Mouse (Mus musculus) MEL (cell line): Measurements from ENCODE around the gene Commd7. TPM values are rescaled to one million over a fixed set of nuclear protein-coding genes. Genes with fewer than 3 reads are reported as not detected.

Source experiments
- DNase-seq: peaks from one replicate; pipeline ENCODE4 v3.0.0; 2011; ENCODE audit warnings: low read depth, low spot score
- H3K27ac ChIP-seq: 2 replicates; pipeline ENCODE4 v1.5.1; 2012; ENCODE audit warnings: low read depth, mild to moderate bottlenecking, control low read depth, low read length, moderate library complexity; ENCODE audit not compliant: control insufficient read depth
- H3K27me3 ChIP-seq, 2 experiments: fragments of 150-350 bp in 1 of 2; sonication (generic) in 1 of 2; 2 replicates each; pipeline ENCODE4 v1.6.1; 2012; ENCODE audit warnings: low read length in 2 of 2, mild to moderate bottlenecking in 2 of 2, improper control_type of control experiment in 1 of 2, moderate library complexity in 1 of 2; ENCODE audit not compliant: insufficient read depth in 2 of 2, control insufficient read depth in 1 of 2
- H3K36me3 ChIP-seq, 2 experiments: 2 replicates each; pipeline ENCODE4 v1.6.1; 2012 to 2014; ENCODE audit warnings: low read length in 2 of 2, improper control_type of control experiment in 1 of 2, inconsistent platforms in 1 of 2, mild to moderate bottlenecking in 1 of 2; ENCODE audit not compliant: insufficient read depth in 2 of 2, control insufficient read depth in 1 of 2
- H3K4me1 ChIP-seq, 2 experiments: fragments of 150-350 bp in 1 of 2; sonication (generic) in 1 of 2; 2 replicates each; pipeline ENCODE4 v1.6.1; 2012; ENCODE audit warnings: low read length in 2 of 2, improper control_type of control experiment in 1 of 2, mild to moderate bottlenecking in 1 of 2; ENCODE audit not compliant: insufficient read depth in 2 of 2, control insufficient read depth in 1 of 2
- H3K4me3 ChIP-seq, 2 experiments: fragments of 150-350 bp in 1 of 2; sonication (generic) in 1 of 2; 2 replicates each; pipeline ENCODE4 v1.5.1; 2012; ENCODE audit warnings: low read depth in 2 of 2, low read length in 2 of 2, mild to moderate bottlenecking in 2 of 2, moderate library complexity in 2 of 2, control low read depth in 1 of 2, improper control_type of control experiment in 1 of 2; ENCODE audit not compliant: control insufficient read depth in 1 of 2, insufficient read depth in 1 of 2
- H3K79me2 ChIP-seq: 2 replicates; pipeline ENCODE4 v1.6.1; 2012; ENCODE audit warnings: mild to moderate bottlenecking, low read length, moderate library complexity; ENCODE audit not compliant: control insufficient read depth, poor library complexity, insufficient read depth
- H3K9ac ChIP-seq: 2 replicates; pipeline ENCODE4 v1.6.1; 2012; ENCODE audit warnings: low read depth, mild to moderate bottlenecking, control low read depth, low read length, moderate library complexity; ENCODE audit not compliant: control insufficient read depth, poor library complexity, severe bottlenecking
- H3K9me3 ChIP-seq: fragments of 150-350 bp; sonication (generic); replicated peaks from 2 replicates; pipeline ENCODE4 v1.6.1; 2012; ENCODE audit warnings: mild to moderate bottlenecking, low read length, improper control_type of control experiment, moderate library complexity; ENCODE audit not compliant: insufficient read depth
- EP300 ChIP-seq, 2 experiments: IDR thresholded peaks; 2 replicates each; pipeline ENCODE4 v1.6.1; 2011; ENCODE audit warnings: improper control_type of control experiment in 2 of 2, low read length in 2 of 2, low read depth in 1 of 2, mild to moderate bottlenecking in 1 of 2
- GABPA ChIP-seq: IDR thresholded peaks from 2 replicates; pipeline ENCODE4 v1.6.1; 2012; ENCODE audit warnings: low read depth, mild to moderate bottlenecking, inconsistent platforms, low read length, improper control_type of control experiment, moderate library complexity
- GATA1 ChIP-seq: IDR thresholded peaks from 2 replicates; pipeline ENCODE4 v1.6.1; 2011; ENCODE audit warnings: low read depth, low read length, improper control_type of control experiment
- HCFC1 ChIP-seq: IDR thresholded peaks from 2 replicates; pipeline ENCODE4 v1.6.1; 2012; ENCODE audit warnings: low read depth, mild to moderate bottlenecking, inconsistent platforms, low read length, improper control_type of control experiment, moderate library complexity
- MEF2A ChIP-seq: IDR thresholded peaks from 2 replicates; pipeline ENCODE4 v1.6.1; 2014; ENCODE audit warnings: low read depth, mild to moderate bottlenecking, inconsistent platforms, low read length, improper control_type of control experiment; ENCODE audit not compliant: poor library complexity, insufficient replicate concordance, severe bottlenecking; ENCODE audit errors: extremely low read depth
- MXI1 ChIP-seq: IDR thresholded peaks from 2 replicates; pipeline ENCODE4 v1.6.1; 2011; ENCODE audit warnings: mild to moderate bottlenecking, low read depth, low read length, improper control_type of control experiment
- NRF1 ChIP-seq: IDR thresholded peaks from 2 replicates; pipeline ENCODE4 v1.6.1; 2014; ENCODE audit warnings: low read depth, mild to moderate bottlenecking, inconsistent platforms, low read length, improper control_type of control experiment, moderate library complexity; ENCODE audit not compliant: poor library complexity, insufficient read depth, severe bottlenecking
- SIN3A ChIP-seq: IDR thresholded peaks from 2 replicates; pipeline ENCODE4 v1.6.1; 2012; ENCODE audit warnings: low read length, improper control_type of control experiment, inconsistent platforms
- TBP ChIP-seq: IDR thresholded peaks from 2 replicates; pipeline ENCODE4 v1.8.0; 2011; ENCODE audit warnings: low read depth, low read length, improper control_type of control experiment
- UBTF ChIP-seq: IDR thresholded peaks from 2 replicates; pipeline ENCODE4 v1.6.1; 2012; ENCODE audit warnings: low read depth, mild to moderate bottlenecking, inconsistent platforms, low read length, improper control_type of control experiment, moderate library complexity, borderline replicate concordance; ENCODE audit not compliant: insufficient read depth
- USF1 ChIP-seq: IDR thresholded peaks from 2 replicates; pipeline ENCODE4 v1.6.1; 2014; ENCODE audit warnings: low read depth, mild to moderate bottlenecking, inconsistent platforms, low read length, improper control_type of control experiment, moderate library complexity
- ZC3H11A ChIP-seq: IDR thresholded peaks from 2 replicates; pipeline ENCODE4 v1.6.1; 2012; ENCODE audit warnings: low read depth, mild to moderate bottlenecking, inconsistent platforms, low read length, improper control_type of control experiment
- ZKSCAN1 ChIP-seq: IDR thresholded peaks from 2 replicates; pipeline ENCODE4 v1.6.1; 2012; ENCODE audit warnings: low read depth, mild to moderate bottlenecking, inconsistent platforms, low read length, improper control_type of control experiment, moderate library complexity
- polyA plus RNA-seq, 2 experiments: library from polyadenylated mRNA; stranded (reverse) in 1 of 2; unstranded in 1 of 2; fragments of >175 nt in 1 of 2; fragments of >200 nt in 1 of 2; gene quantifications; 2 replicates each; pipeline versions ENCODE4 v1.2.1 to v1.2.4; 2012; ENCODE audit warnings: low replicate concordance in 2 of 2, low read depth in 1 of 2; ENCODE audit not compliant: insufficient read length in 2 of 2, insufficient read depth in 1 of 2, missing spikeins in 1 of 2
- total RNA-seq: library from RNA; depleted of rRNA; stranded (reverse); fragments of 300-350 nt; gene quantifications from 2 replicates; pipeline ENCODE4 v1.2.3, GENCODE M21; 2012

The Commd7 gene
- total and polyA plus RNA-seq, 3 experiments: 25.5 to 36.1 TPM; not detected in 1

DNA sequence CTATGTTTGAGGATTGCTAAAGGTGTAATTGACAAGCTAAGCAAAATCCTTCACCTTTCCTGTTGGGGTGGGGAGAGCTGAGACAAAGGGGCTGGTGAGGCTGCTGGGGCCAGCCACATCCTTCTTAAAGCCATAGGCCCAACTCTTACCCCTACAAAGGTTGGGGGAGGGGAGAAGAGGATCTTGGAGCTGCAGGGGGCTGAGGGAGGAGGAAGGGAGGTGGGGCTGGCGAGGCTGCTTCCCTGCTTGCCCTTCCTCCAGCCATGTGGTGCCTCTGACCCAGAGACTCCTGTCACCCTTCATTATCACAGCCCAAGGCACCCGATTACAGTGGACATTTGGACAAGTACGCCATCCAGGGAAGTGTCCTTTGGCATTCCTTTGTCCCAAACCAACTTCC lies 19.1 kb upstream of the Commd7 start:
- no peaks in the 10 kb centered on the region; the same call in 1 of the 2 replicates for H3K79me2 ChIP-seq
- no peak overlapping the region for H3K4me3 ChIP-seq
- no peak overlapping the region for H3K27ac ChIP-seq
- H3K27me3 ChIP-seq: peaks cover 1 to 8% of the 10 kb centered on the region in 2 experiments; a peak in 2 of 4 replicates
- DNase-seq: no peak
- H3K4me1 ChIP-seq: peaks cover 0 to 6% of the 10 kb centered on the region in 2 experiments; a peak in 2 of 4 replicates
- TF ChIP-seq HCFC1 (no peak), GATA1 (no peak), NRF1 (no peak), ZKSCAN1 (no peak), MEF2A (no peak), USF1 (no peak), ZC3H11A (no peak), TBP (no peak), EP300 (IDR thresholded peaks at IDR 0.05; ENCODE audit: low read depth in 1 of 2, low read length in 2 of 2) (no peak), GABPA (no peak), MXI1 (no peak), SIN3A (no peak)
- H3K9ac ChIP-seq: no peak overlapping the region
- no peaks in the 10 kb centered on the region for H3K36me3 ChIP-seq
- H3K9me3 ChIP-seq: no peaks in the 10 kb centered on the region

DNA sequence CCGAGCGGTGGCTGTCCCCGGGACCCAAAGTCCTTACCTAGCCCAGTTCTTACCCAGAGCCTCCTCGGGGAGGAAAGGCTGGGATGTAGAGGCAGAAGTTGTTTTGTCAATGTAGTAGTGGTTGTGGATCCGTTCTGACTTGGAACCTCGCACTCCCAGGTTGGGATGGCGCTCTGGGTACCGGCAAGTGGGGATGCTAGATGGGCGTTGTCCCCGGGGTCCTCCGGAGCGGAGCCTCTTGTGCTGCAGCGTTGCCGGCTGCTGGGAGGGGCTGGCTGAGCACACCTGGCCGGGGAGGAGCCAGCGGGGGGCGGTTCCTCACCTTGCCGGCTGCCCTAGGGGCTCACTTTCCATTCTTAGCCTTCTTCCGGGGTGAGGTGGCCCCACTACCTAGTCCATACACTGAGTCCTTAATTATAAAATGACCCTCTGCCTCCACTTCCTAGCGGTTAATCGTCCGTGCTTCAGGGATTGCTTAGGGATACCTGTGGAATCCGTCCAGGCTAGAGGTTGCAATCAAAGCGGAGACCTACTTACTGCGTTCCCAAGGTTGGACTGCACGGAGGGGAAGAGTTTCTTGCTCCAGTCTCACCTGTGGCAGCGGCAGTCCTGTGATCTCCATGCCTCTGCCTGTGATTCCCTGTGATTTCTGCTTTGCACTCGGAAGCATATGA lies 17.6 kb upstream of the Commd7 start:
- H3K79me2 ChIP-seq: no peaks in the 10 kb centered on the region; the same call in 1 of the 2 replicates
- H3K4me1 ChIP-seq: peaks cover 0 to 6% of the 10 kb centered on the region in 2 experiments; a peak in 2 of 4 replicates
- H3K9ac ChIP-seq: peak overlapping the region; percentile 85
- no peaks in the 10 kb centered on the region for H3K9me3 ChIP-seq
- no peak for DNase-seq
- H3K27me3 ChIP-seq: peaks cover 1 to 8% of the 10 kb centered on the region in 2 experiments; a peak in 2 of 4 replicates
- peak overlapping the region; percentile 72 to 95 for H3K4me3 ChIP-seq
- 0 out of 2 replicates have a peak, but pooled peaks have one; percentile 0 for TF ChIP-seq SIN3A
- no peak for TF ChIP-seq UBTF
- 0 out of 2 replicates have a peak, but pooled peaks have one; percentile 1 for TF ChIP-seq MXI1
- no peak overlapping the region for H3K27ac ChIP-seq
- no peaks in the 10 kb centered on the region for H3K36me3 ChIP-seq
